Mouse (Mus musculus): ENCODE results near the gene Itpripl2.

Itpripl2 gene

GRCm38 (mm10) chr7:118488060-118488664, 3.6 kb downstream of the Itpripl2 start:
- no peak for DNase-seq (ENCODE audit: low spot score)

GRCm38 (mm10) chr7:118486917-118487316, 4.9 kb downstream of the Itpripl2 start:
- DNase-seq (ENCODE audit: low spot score), result no peak

- no peak for DNase-seq (ENCODE audit: low spot score)
Observed at GRCm38 (mm10) chr7:118483996-118484395, 7.8 kb downstream of the Itpripl2 start.

- no peak for DNase-seq (ENCODE audit: low spot score)
Observed at GRCm38 (mm10) chr7:118482001-118482400, 9.8 kb downstream of the Itpripl2 start.

GRCm38 (mm10) chr7:118481047-118481810, 10.5 kb downstream of the Itpripl2 start:
- DNase-seq (ENCODE audit: low spot score), result no peak

GRCm38 (mm10) chr7:118480160-118480709, 11.5 kb downstream of the Itpripl2 start:
- no peak for DNase-seq (ENCODE audit: low spot score)

- DNase-seq (ENCODE audit: low spot score), result peak; percentile 22
Observed at GRCm38 (mm10) chr7:118478835-118479312, 12.9 kb downstream of the Itpripl2 start.

- no peak for DNase-seq (ENCODE audit: low spot score)
Observed at GRCm38 (mm10) chr7:118476428-118476827, 15.3 kb downstream of the Itpripl2 start.

GRCm38 (mm10) chr7:118475008-118475705, 16.6 kb downstream of the Itpripl2 start:
- DNase-seq (ENCODE audit: low spot score), result no peak

- no peak for DNase-seq (ENCODE audit: low spot score)
Observed at GRCm38 (mm10) chr7:118472886-118473285, 18.9 kb downstream of the Itpripl2 start.

GRCm38 (mm10) chr7:118468060-118468459, 23.7 kb downstream of the Itpripl2 start:
- DNase-seq (ENCODE audit: low spot score), result no peak

GRCm38 (mm10) chr7:118464432-118464831, 27.3 kb downstream of the Itpripl2 start:
- no peak for DNase-seq (ENCODE audit: low spot score)

- DNase-seq (ENCODE audit: low spot score), result no peak
Observed at GRCm38 (mm10) chr7:118462818-118463762, 28.7 kb downstream of the Itpripl2 start.

- DNase-seq (ENCODE audit: low spot score), result no peak
Observed at GRCm38 (mm10) chr7:118461400-118462136, 30.2 kb downstream of the Itpripl2 start.

- no peak for DNase-seq (ENCODE audit: low spot score)
Observed at GRCm38 (mm10) chr7:118453722-118454121, 38.1 kb downstream of the Itpripl2 start.

- no peak for DNase-seq (ENCODE audit: low spot score)
Observed at GRCm38 (mm10) chr7:118452940-118453339, 38.8 kb downstream of the Itpripl2 start.

GRCm38 (mm10) chr7:118448134-118448967, 43.4 kb downstream of the Itpripl2 start, which contains the start of gene Syt17:
TSS of gene Syt17 (minus strand) at chr7:118448222.
- no peak for DNase-seq (ENCODE audit: low spot score)

GRCm38 (mm10) chr7:118447291-118448133, 44.3 kb downstream of the Itpripl2 start:
- no peak for DNase-seq (ENCODE audit: low spot score)

Data from layer of hippocampus, adult 9-10 months (tissue).